Mouse (Mus musculus): ENCODE data around the gene Map4k3.

DNA sequence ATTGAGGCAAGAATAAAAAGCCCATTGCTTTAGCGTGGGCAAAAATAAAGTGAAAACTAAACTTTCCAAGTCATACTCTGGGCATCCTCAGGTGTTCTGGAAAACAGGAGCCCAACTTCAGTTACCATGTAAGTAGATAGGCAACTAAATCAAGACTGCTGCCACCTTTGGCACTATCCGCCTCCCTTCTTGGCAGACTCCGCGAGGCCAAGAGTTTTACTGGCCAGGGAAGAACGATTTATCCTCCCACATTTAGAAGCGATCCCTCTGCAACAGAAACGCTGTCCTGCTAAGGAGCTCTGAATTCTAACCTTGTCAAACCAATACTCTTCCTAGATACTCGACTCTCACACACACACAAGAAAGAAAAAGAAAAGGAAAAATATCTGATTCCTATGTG lies 1.5 kb downstream of the Map4k3 start:
- no peak for TF ChIP-seq EP300 (IDR thresholded peaks at IDR 0.05)
- no peak for TF ChIP-seq CTCF (IDR thresholded peaks at IDR 0.05)

Measured in lung, postnatal 0 days (tissue).